Mouse (Mus musculus): Measurements from ENCODE around the gene Ctr9. TPM values are rescaled to one million over a fixed set of nuclear protein-coding genes. Genes with fewer than 3 reads are reported as not detected.
A peak's percentile ranks its signal among the peaks of the same experiment; 100 is the strongest.

Gene Ctr9
- polyA plus RNA-seq, 1 experiment from 2014 or later, result 22.9 TPM

DNA sequence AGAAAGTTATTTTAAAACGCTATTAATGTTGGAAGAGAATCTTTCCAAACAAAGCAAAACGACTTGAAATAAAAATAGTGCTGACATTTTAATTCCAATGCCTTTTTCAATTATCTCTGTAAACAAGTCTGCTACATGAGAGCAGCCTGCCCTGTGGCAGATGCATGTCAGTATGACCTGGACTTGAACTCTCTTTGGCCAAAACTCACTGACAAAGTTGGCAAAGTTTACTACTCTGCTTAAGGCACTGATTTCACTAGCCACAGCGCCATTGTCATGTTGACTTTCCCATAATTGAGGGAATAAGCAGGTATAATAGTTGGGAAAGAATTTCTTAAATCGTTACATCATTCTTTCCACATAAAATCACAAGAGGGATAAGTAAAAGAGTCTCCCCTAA, 7.9 kb upstream of the Ctr9 start:
- Histone ChIP-seq H3K4me2 (ENCODE audit: low read depth, low read length) (no peak overlapping the region), H3K4me3 (ENCODE audit: low read depth, low read length) (no peak overlapping the region), H3K36me3 (ENCODE audit: control insufficient read depth, insufficient read depth) (no peaks in the 10 kb centered on the region), H3K27me3 (ENCODE audit: control insufficient read depth, insufficient read depth, low read depth, low read length) (no peaks in the 10 kb centered on the region), H3K27ac (ENCODE audit: low read length) (no peak overlapping the region), H3K9me3 (replicated peaks; ENCODE audit: control insufficient read depth, low read length) (no peaks in the 10 kb centered on the region), H3K4me1 (ENCODE audit: control insufficient read depth, low read depth, low read length) (no peaks in the 10 kb centered on the region), H3K9ac (ENCODE audit: low read depth, low read length) (no peak overlapping the region)
- WGBS (ENCODE audit: insufficient replicate concordance), result 63% methylated on average over 4 of the region's 4 CpGs
- no peak for ATAC-seq (ENCODE audit: low read depth)

DNA sequence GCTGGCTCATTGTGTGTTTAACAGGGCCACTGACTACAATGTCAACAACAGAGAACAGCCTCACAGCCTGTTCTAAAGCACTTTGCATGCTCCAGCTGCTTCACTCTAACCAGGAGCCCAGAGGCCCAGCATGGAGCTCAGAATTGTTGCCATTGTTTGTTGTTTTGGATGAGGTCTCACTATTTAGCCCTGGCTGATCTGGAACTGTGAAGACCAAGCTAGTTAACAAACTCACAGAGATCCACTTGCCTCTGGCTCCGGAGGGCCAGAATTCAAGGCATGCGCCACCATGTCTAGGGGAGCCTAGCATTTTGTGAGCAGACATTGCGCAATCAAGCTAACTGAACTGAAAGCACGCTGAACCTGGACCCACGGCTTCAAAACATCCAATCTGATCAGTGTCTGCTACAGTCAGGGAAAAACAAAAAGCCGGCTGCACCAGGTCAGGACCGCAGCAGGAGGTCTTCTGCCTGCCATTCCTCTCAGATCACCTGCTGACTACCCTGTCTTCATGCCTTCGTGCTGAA, 4.6 kb upstream of the Ctr9 start:
- peak; percentile 53 for ATAC-seq (ENCODE audit: low read depth)
- Histone ChIP-seq H3K9me3 (replicated peaks; ENCODE audit: control insufficient read depth, low read length) (no peaks in the 10 kb centered on the region), H3K9ac (ENCODE audit: low read depth, low read length) (no peak overlapping the region), H3K27ac (ENCODE audit: low read length) (peak overlapping the region; percentile 55), H3K36me3 (ENCODE audit: control insufficient read depth, insufficient read depth) (no peaks in the 10 kb centered on the region), H3K4me3 (ENCODE audit: low read depth, low read length) (no peak overlapping the region), H3K27me3 (ENCODE audit: control insufficient read depth, insufficient read depth, low read depth, low read length) (no peaks in the 10 kb centered on the region), H3K4me2 (ENCODE audit: low read depth, low read length) (0 out of 2 replicates have a peak overlapping the region, but pooled peaks have one; percentile 24), H3K4me1 (ENCODE audit: control insufficient read depth, low read depth, low read length) (peaks cover 9% of the 10 kb centered on the region)
- WGBS (ENCODE audit: insufficient replicate concordance), result 33% methylated on average over 8 of the region's 8 CpGs

GRCm38 (mm10) chr7:111024912-111025311, 3.8 kb upstream of the Ctr9 start:
- Histone ChIP-seq H3K9ac (ENCODE audit: low read depth, low read length) (no peak overlapping the region), H3K4me1 (ENCODE audit: control insufficient read depth, low read depth, low read length) (peaks cover 15% of the 10 kb centered on the region), H3K27me3 (ENCODE audit: control insufficient read depth, insufficient read depth, low read depth, low read length) (no peaks in the 10 kb centered on the region), H3K4me3 (ENCODE audit: low read depth, low read length) (no peak overlapping the region), H3K9me3 (replicated peaks; ENCODE audit: control insufficient read depth, low read length) (no peaks in the 10 kb centered on the region), H3K36me3 (ENCODE audit: control insufficient read depth, insufficient read depth) (no peaks in the 10 kb centered on the region), H3K27ac (ENCODE audit: low read length) (peak overlapping the region; percentile 44; the same call in 1 of the 2 replicates), H3K4me2 (ENCODE audit: low read depth, low read length) (0 out of 2 replicates have a peak overlapping the region, but pooled peaks have one; percentile 24)
- 36% methylated on average over 4 of the region's 4 CpGs for WGBS (ENCODE audit: insufficient replicate concordance)
- no peak for ATAC-seq (ENCODE audit: low read depth)

DNA sequence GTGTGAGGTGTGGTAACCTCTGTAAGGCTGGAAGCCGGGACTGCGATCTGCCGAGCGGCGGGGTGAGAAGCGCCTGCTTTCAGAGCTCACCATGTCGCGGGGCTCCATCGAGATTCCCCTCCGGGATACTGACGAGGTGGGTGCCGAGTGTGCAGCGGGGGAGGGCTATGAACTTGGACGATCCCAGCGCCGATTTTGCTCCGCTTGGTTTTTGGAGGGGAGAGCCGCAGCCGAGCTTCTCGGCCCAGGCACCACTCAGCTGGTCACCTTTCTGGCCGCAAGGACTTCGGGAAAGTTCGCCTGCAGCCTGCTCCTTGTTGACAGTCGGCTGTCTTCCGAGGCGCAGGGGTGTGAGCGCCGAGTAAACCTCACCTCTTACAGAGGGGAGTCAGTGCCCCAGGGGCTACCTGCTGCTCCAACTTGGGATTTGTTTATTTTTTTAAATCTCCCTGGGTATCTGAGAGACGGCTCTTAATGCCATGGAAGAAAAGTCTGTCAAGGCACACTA, 349 bp downstream of the Ctr9 start:
- H3K36me3 ChIP-seq (ENCODE audit: control insufficient read depth, insufficient read depth), result peaks cover 4% of the 10 kb centered on the region
- H3K4me1 ChIP-seq (ENCODE audit: control insufficient read depth, low read depth, low read length), result peaks cover 18% of the 10 kb centered on the region
- peak overlapping the region; percentile 98 for H3K4me3 ChIP-seq (ENCODE audit: low read depth, low read length)
- peak overlapping the region; percentile 90 for H3K4me2 ChIP-seq (ENCODE audit: low read depth, low read length)
- H3K27ac ChIP-seq (ENCODE audit: low read length), result peak overlapping the region; percentile 97
- H3K9ac ChIP-seq (ENCODE audit: low read depth, low read length), result peak overlapping the region; percentile 90
- ATAC-seq (ENCODE audit: low read depth), result peak; percentile 22
- WGBS (ENCODE audit: insufficient replicate concordance), result under 1% methylated on average over 29 of the region's 29 CpGs
- no peaks in the 10 kb centered on the region for H3K27me3 ChIP-seq (ENCODE audit: control insufficient read depth, insufficient read depth, low read depth, low read length)
- H3K9me3 ChIP-seq (replicated peaks; ENCODE audit: control insufficient read depth, low read length), result no peaks in the 10 kb centered on the region

DNA sequence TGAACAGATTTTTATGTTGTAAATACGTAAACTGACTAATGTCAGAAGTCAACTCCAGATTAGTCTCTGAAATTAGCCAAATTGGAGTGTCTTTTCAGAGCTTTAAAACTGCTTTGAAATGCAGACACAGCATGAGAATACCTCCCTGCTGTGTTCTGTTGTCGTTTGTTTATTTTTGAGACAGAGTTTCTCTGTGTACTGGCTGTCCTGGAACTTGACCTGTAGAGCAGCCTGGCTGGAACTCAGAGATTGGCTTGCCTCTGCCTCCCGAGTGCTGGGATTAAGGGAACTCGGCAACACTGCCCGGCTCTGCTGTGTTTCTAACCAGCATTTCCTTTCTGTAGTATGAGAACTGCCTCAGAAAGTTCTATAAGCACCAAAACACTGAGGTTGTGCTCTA, 20.2 kb downstream of the Ctr9 start:
- Histone ChIP-seq H3K4me2 (ENCODE audit: low read depth, low read length) (no peak overlapping the region), H3K4me3 (ENCODE audit: low read depth, low read length) (no peak overlapping the region), H3K27ac (ENCODE audit: low read length) (no peak overlapping the region), H3K36me3 (ENCODE audit: control insufficient read depth, insufficient read depth) (peaks cover 32% of the 10 kb centered on the region), H3K4me1 (ENCODE audit: control insufficient read depth, low read depth, low read length) (no peaks in the 10 kb centered on the region), H3K27me3 (ENCODE audit: control insufficient read depth, insufficient read depth, low read depth, low read length) (no peaks in the 10 kb centered on the region), H3K9me3 (replicated peaks; ENCODE audit: control insufficient read depth, low read length) (no peaks in the 10 kb centered on the region), H3K9ac (ENCODE audit: low read depth, low read length) (no peak overlapping the region)
- WGBS (ENCODE audit: insufficient replicate concordance), result 80% methylated on average over 5 of the region's 5 CpGs
- ATAC-seq (ENCODE audit: low read depth), result no peak

DNA sequence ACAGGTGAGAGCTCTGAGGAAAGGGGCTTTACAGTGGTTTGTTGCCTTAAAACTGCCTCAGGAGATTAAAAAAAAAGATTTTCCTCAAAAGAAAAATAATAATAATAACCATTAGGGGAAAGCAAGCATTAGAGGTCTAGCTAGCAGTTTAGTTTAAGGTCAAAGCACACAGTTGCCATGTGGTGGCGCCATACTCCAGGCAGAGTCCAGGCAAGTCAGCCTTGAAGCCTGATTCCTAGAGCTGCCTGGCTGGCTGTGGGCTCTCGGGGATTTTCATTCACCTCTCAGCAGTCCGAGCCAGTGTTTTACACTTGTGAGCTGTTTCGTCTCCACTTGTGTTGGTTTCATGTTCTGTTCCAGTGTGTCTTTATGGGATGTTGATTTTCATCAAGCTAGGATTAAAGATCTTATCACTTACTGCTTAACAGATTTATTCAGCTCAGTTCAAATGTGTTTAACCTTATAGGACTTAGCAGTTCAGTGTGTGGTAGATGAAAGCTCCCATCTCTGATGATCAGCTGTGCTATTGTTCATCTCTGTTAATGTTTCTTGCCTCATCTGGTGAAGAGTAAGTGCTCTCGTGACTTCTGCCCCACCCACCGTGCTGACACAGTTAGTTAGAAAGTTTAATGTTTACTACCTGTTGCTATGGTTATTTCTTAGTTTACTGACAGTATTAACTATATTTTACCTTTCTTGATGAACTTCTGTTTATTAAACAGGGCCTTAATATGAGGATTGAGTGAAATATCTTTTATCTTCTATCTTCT, 21.1 kb downstream of the Ctr9 start:
- 61% methylated on average over 6 of the region's 6 CpGs for WGBS (ENCODE audit: insufficient replicate concordance)
- Histone ChIP-seq H3K27ac (ENCODE audit: low read length) (no peak overlapping the region), H3K27me3 (ENCODE audit: control insufficient read depth, insufficient read depth, low read depth, low read length) (no peaks in the 10 kb centered on the region), H3K4me2 (ENCODE audit: low read depth, low read length) (no peak overlapping the region), H3K4me3 (ENCODE audit: low read depth, low read length) (no peak overlapping the region), H3K9ac (ENCODE audit: low read depth, low read length) (no peak overlapping the region), H3K4me1 (ENCODE audit: control insufficient read depth, low read depth, low read length) (no peaks in the 10 kb centered on the region), H3K9me3 (replicated peaks; ENCODE audit: control insufficient read depth, low read length) (no peaks in the 10 kb centered on the region), H3K36me3 (ENCODE audit: control insufficient read depth, insufficient read depth) (peaks cover 30% of the 10 kb centered on the region)
- ATAC-seq (ENCODE audit: low read depth), result no peak

- ATAC-seq (ENCODE audit: low read depth), result no peak
- H3K27me3 ChIP-seq (ENCODE audit: control insufficient read depth, insufficient read depth, low read depth, low read length), result no peaks in the 10 kb centered on the region
- H3K36me3 ChIP-seq (ENCODE audit: control insufficient read depth, insufficient read depth), result peaks cover 28% of the 10 kb centered on the region
- no peaks in the 10 kb centered on the region for H3K4me1 ChIP-seq (ENCODE audit: control insufficient read depth, low read depth, low read length)
- no peak overlapping the region for H3K27ac ChIP-seq (ENCODE audit: low read length)
- H3K9me3 ChIP-seq (replicated peaks; ENCODE audit: control insufficient read depth, low read length), result no peaks in the 10 kb centered on the region
- no peak overlapping the region for H3K4me3 ChIP-seq (ENCODE audit: low read depth, low read length)
- no peak overlapping the region for H3K9ac ChIP-seq (ENCODE audit: low read depth, low read length)
- 89% methylated on average over 19 of the region's 19 CpGs for WGBS (ENCODE audit: insufficient replicate concordance)
- H3K4me2 ChIP-seq (ENCODE audit: low read depth, low read length), result no peak overlapping the region
Measured at GRCm38 (mm10) chr7:111055221-111055620, 26.5 kb downstream of the Ctr9 start.

DNA sequence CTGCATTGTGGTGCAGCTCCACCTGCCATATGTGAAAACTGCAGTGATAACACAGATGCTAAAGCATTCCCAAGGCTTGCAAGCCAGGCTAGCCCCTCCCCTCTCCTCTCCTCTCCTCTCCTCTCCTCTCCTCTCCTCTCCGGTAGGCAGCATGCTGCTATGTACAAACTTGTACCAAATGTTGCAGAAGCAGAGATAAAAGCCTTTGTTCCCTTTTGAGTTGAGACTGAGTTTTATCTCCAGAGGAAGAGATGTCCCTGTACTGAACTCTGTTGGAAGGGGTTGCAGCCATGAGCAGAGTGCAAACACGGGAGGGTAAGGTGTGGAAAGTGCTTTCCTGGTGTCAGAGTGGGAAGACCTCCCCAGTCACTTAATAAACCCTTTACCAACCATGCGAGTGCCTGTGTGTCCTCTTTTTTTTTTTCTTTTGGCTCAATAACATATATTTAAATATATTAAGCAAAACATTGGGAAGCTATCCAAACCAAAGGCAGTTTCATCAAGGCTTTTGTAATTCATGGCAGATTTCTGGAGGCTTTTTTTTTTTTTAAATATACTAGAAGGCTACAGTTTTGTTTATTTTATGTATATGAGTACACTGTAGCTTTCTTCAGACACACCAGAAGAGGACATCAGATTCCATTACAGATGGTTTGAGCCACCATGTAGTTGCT, 27.4 kb downstream of the Ctr9 start:
- ATAC-seq (ENCODE audit: low read depth), result no peak
- H3K27me3 ChIP-seq (ENCODE audit: control insufficient read depth, insufficient read depth, low read depth, low read length), result no peaks in the 10 kb centered on the region
- no peaks in the 10 kb centered on the region for H3K4me1 ChIP-seq (ENCODE audit: control insufficient read depth, low read depth, low read length)
- H3K9ac ChIP-seq (ENCODE audit: low read depth, low read length), result no peak overlapping the region
- no peak overlapping the region for H3K4me3 ChIP-seq (ENCODE audit: low read depth, low read length)
- peaks cover 23% of the 10 kb centered on the region for H3K36me3 ChIP-seq (ENCODE audit: control insufficient read depth, insufficient read depth)
- no peaks in the 10 kb centered on the region for H3K9me3 ChIP-seq (replicated peaks; ENCODE audit: control insufficient read depth, low read length)
- WGBS (ENCODE audit: insufficient replicate concordance), result 47% methylated on average over 3 of the region's 3 CpGs
- H3K27ac ChIP-seq (ENCODE audit: low read length), result no peak overlapping the region
- H3K4me2 ChIP-seq (ENCODE audit: low read depth, low read length), result no peak overlapping the region

GRCm38 (mm10) chr7:111059527-111059926, 30.8 kb downstream of the Ctr9 start:
- H3K4me2 ChIP-seq (ENCODE audit: low read depth, low read length), result no peak overlapping the region
- H3K36me3 ChIP-seq (ENCODE audit: control insufficient read depth, insufficient read depth), result peaks cover 11% of the 10 kb centered on the region; the same call in 1 of the 2 replicates
- H3K9ac ChIP-seq (ENCODE audit: low read depth, low read length), result no peak overlapping the region
- no peak overlapping the region for H3K27ac ChIP-seq (ENCODE audit: low read length)
- no peaks in the 10 kb centered on the region for H3K9me3 ChIP-seq (replicated peaks; ENCODE audit: control insufficient read depth, low read length)
- no peak for ATAC-seq (ENCODE audit: low read depth)
- H3K4me3 ChIP-seq (ENCODE audit: low read depth, low read length), result no peak overlapping the region
- H3K4me1 ChIP-seq (ENCODE audit: control insufficient read depth, low read depth, low read length), result no peaks in the 10 kb centered on the region
- H3K27me3 ChIP-seq (ENCODE audit: control insufficient read depth, insufficient read depth, low read depth, low read length), result no peaks in the 10 kb centered on the region
- 76% methylated on average over 5 of the region's 5 CpGs for WGBS (ENCODE audit: insufficient replicate concordance)
